Mouse (Mus musculus) stomach, embryonic 14.5 days (tissue): Measurements from ENCODE around the gene Tfpi2. TPM values are rescaled to one million over a fixed set of nuclear protein-coding genes. Genes with fewer than 3 reads are reported as not detected.
A peak's percentile ranks its signal among the peaks of the same experiment; 100 is the strongest.

ENCODE experiments used
- ATAC-seq: fragments of 200-750 bp; cut with Nextera tagmentation; 2 replicates; pipeline ENCODE4 v1.8.0; 2017; ENCODE audit warnings: low read depth, moderate TSS enrichment; ENCODE audit not compliant: insufficient number of reproducible peaks, insufficient read depth, low FRiP score
- H3K27ac ChIP-seq: fragments of 300-500 bp; sonication (generic); 2 replicates; pipeline ENCODE4 v1.5.1; 2014; ENCODE audit warnings: mild to moderate bottlenecking, low read length, moderate library complexity, mixed read lengths
- H3K27me3 ChIP-seq: fragments of 300-500 bp; sonication (generic); 2 replicates; pipeline ENCODE4 v1.6.1; 2014; ENCODE audit warnings: low read length, control low read depth, mixed read lengths; ENCODE audit not compliant: control insufficient read depth, insufficient read depth
- H3K36me3 ChIP-seq: fragments of 300-500 bp; sonication (generic); 2 replicates; pipeline ENCODE4 v1.6.1; 2014; ENCODE audit warnings: mild to moderate bottlenecking, control low read depth, low read length, moderate library complexity, mixed read lengths; ENCODE audit not compliant: control insufficient read depth, insufficient read depth
- H3K4me1 ChIP-seq: fragments of 300-500 bp; sonication (generic); 2 replicates; pipeline ENCODE4 v1.6.1; 2014; ENCODE audit warnings: low read length, control low read depth, mixed read lengths; ENCODE audit not compliant: control insufficient read depth, insufficient read depth
- H3K4me2 ChIP-seq: fragments of 300-500 bp; sonication (generic); replicated peaks from 2 replicates; pipeline ENCODE4 v1.6.1; 2014; ENCODE audit warnings: low read depth, low read length, control low read depth
- H3K4me3 ChIP-seq: fragments of 300-500 bp; sonication (generic); 2 replicates; pipeline ENCODE4 v1.5.1; 2014; ENCODE audit warnings: low read depth, low read length, control low read depth
- H3K9ac ChIP-seq: fragments of 300-500 bp; sonication (generic); replicated peaks from 2 replicates; pipeline ENCODE4 v1.6.1; 2014; ENCODE audit warnings: low read depth, mild to moderate bottlenecking, control low read depth, low read length, moderate library complexity, mixed read lengths
- H3K9me3 ChIP-seq: fragments of 300-500 bp; sonication (generic); 2 replicates; pipeline ENCODE4 v1.6.1; 2016; ENCODE audit warnings: low read depth, low read length, control low read depth; ENCODE audit not compliant: control insufficient read depth
- WGBS: fragments of 180-500 bp; shearing (Covaris S2); extraction: QIAGEN DNeasy Blood & Tissue Kit; methylation state at CpG from one replicate; pipeline ENCODE4 v1.1.7; 2014; 5-methylcytosine and 5-hydroxymethylcytosine counted together
- polyA plus RNA-seq: library from polyadenylated mRNA; unstranded; fragments of >200 nt; fragmentation: Nextera tagmentation; extraction: Ambion mirVana; gene quantifications from 2 replicates; pipeline ENCODE4 v1.2.1, GENCODE M21; 2014

Gene Tfpi2
- 2.3 TPM in 2 replicates for polyA plus RNA-seq

DNA sequence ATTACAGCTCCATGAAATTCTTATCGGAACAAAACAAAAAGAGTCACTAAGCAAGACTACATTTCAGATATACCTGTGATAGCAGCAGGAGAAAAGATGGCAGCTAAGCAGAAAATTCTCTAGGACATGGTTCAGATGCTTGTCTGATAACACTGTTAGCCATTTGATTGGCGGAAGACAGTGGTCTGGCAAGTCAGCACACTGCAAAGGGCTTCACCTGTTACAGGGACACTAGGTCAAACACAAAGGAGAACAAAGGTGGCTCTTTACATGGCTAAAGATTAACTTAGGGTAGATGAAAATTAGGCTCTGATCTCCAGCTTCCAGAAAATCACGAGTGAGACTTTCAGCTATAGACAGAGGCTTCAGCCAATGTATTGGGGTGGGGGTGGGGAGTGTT lies at the start of gene Tfpi2:
TSS of gene Tfpi2 (minus strand) at position 170 of the 400 bp plus-strand sequence.
- ATAC-seq: no peak
- WGBS: 62% methylated on average over 3 of the region's 3 CpGs

DNA sequence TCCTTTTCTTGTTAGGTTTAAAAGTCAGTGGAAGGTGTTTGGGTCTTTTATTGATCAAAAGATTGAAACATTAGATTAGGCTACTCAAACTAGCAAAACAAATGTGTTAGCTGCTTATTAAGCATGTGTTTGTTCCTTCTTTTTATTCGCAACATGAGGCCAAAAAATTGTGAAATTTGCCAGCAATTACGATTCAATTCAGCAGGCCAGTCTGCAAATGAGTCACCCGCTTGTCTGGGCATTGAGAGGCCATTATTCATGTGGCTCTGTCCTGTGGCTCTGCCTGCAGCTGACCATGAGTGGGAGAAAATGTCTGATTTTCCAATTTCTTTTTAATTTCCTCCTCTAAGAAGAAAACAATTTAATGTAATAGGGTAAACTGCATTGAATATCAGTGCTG lies 42.2 kb upstream of the Tfpi2 start:
- Histone ChIP-seq H3K36me3 (no peaks in the 10 kb centered on the region), H3K4me2 (no peak overlapping the region), H3K4me3 (no peak overlapping the region), H3K4me1 (no peaks in the 10 kb centered on the region), H3K27ac (no peak overlapping the region), H3K9me3 (no peaks in the 10 kb centered on the region), H3K27me3 (no peaks in the 10 kb centered on the region), H3K9ac (no peak overlapping the region)
- no peak for ATAC-seq
- WGBS: 67% methylated on average over 3 of the region's 3 CpGs

More for the DNA sequence above, at the start of gene Tfpi2:
- no peak within 1 kb of the TSS for H3K27ac ChIP-seq
- H3K9ac ChIP-seq: no peak within 1 kb of the TSS
- H3K9me3 ChIP-seq: no peaks in the 10 kb centered on the region
- H3K4me3 ChIP-seq: no peak within 1 kb of the TSS
- no peaks in the 10 kb centered on the region for H3K36me3 ChIP-seq
- no peaks in the 10 kb centered on the region for H3K4me1 ChIP-seq
- no peaks in the 10 kb centered on the region for H3K27me3 ChIP-seq
- no peak within 1 kb of the TSS for H3K4me2 ChIP-seq

DNA sequence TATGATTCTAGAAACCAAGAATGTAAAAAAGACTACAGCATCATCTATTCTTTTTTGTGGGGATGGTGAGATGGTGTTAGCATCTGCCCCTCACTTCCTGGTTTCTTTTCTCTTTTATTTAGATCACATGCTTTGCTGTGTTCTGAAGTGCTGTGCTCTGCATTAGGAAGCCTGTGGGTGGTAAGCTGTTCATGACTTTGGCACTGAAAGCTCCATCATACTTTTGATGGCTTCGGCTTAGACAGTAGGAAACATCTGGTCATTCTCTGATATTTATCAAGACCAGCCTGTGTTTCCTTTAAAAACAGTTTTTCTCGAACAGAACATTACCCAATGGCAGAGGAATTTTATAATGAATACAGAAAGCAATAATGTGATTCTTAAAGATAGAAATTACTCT lies 37.6 kb upstream of the Tfpi2 start:
- Histone ChIP-seq H3K27me3 (no peaks in the 10 kb centered on the region), H3K36me3 (no peaks in the 10 kb centered on the region), H3K9ac (no peak overlapping the region), H3K4me1 (no peaks in the 10 kb centered on the region), H3K4me2 (no peak overlapping the region), H3K27ac (no peak overlapping the region), H3K4me3 (no peak overlapping the region), H3K9me3 (no peaks in the 10 kb centered on the region)
- WGBS: 43% methylated on average over 2 of the region's 2 CpGs
- ATAC-seq: no peak

DNA sequence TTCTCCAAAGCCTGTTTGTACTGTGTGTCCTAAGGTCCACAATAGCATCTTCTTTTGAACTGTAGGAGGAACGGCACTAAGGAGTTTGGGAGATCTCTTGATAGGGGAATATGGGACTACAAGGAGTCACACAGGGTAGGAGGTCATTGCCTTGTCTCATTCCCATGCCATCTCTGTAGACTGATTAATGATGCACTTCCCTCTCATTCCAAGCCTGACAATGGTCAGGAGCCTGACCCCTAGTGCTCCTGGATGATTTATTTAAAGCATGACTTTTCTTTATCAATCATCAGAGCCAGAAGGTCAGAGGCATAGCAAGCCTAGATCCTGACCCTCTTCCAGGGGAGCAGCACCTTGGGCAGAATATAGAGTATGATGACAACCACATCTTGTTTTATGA lies 33.9 kb upstream of the Tfpi2 start:
- Histone ChIP-seq H3K27ac (no peak overlapping the region), H3K9me3 (no peaks in the 10 kb centered on the region), H3K27me3 (no peaks in the 10 kb centered on the region), H3K4me3 (no peak overlapping the region), H3K9ac (no peak overlapping the region), H3K36me3 (no peaks in the 10 kb centered on the region), H3K4me2 (no peak overlapping the region), H3K4me1 (no peaks in the 10 kb centered on the region)
- WGBS: 31% methylated on average over 1 of the region's 1 CpGs
- no peak for ATAC-seq

DNA sequence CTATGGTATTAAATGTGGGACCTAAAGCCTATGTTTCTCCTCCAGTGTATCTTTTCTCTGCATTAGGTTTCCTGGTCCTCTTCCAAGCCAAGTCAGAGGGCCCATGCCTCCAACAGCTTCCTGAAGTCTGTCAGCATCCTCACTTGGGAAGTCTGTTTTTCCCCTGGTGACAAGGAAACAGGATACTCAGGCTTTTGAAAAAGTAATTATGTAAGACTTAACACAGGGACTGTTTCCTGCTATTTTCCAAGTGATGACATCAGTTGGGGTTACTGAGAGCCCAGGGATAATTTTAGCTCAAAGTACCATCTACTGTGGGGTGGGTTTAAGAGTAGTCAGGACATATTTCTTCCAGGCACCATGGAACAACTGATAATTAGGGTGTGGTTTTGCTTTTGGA lies 20.8 kb upstream of the Tfpi2 start:
- H3K27ac ChIP-seq: no peak overlapping the region
- no peaks in the 10 kb centered on the region for H3K4me1 ChIP-seq
- no peaks in the 10 kb centered on the region for H3K36me3 ChIP-seq
- no peak overlapping the region for H3K4me3 ChIP-seq
- no peak for ATAC-seq
- no peak overlapping the region for H3K4me2 ChIP-seq
- H3K9ac ChIP-seq: no peak overlapping the region
- H3K27me3 ChIP-seq: no peaks in the 10 kb centered on the region
- no peaks in the 10 kb centered on the region for H3K9me3 ChIP-seq

DNA sequence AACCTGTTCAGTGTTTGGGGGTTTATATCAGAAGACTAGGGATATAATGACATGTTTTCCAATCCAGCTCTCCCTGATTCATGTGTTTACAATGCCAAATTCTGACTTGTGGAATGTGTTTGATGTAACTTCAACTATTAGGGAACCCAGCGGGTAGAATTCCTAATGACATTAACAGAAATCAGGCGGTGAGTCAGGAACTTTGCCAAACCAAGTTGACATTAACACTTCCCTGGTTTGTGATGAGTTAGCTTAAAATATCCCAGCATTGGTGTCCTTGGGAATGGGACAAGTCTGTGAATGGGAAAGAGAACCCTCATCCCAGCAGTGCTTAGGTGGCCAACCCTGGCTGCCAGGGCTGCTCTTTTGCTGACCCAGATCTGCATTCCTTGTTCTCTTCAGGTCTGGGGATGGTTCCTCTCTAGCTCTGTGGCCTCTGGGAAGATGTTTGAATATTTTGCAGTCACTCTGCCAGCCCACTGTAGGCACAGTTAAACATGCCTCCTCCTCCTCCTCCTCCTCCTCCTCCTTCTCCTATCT lies 19.9 kb upstream of the Tfpi2 start:
- Histone ChIP-seq H3K36me3 (no peaks in the 10 kb centered on the region), H3K4me1 (no peaks in the 10 kb centered on the region), H3K4me3 (no peak overlapping the region), H3K27ac (no peak overlapping the region; the same call in 1 of the 2 replicates), H3K9me3 (no peaks in the 10 kb centered on the region), H3K4me2 (no peak overlapping the region), H3K9ac (no peak overlapping the region), H3K27me3 (no peaks in the 10 kb centered on the region)
- 52% methylated on average over 2 of the region's 2 CpGs for WGBS
- ATAC-seq: no peak

DNA sequence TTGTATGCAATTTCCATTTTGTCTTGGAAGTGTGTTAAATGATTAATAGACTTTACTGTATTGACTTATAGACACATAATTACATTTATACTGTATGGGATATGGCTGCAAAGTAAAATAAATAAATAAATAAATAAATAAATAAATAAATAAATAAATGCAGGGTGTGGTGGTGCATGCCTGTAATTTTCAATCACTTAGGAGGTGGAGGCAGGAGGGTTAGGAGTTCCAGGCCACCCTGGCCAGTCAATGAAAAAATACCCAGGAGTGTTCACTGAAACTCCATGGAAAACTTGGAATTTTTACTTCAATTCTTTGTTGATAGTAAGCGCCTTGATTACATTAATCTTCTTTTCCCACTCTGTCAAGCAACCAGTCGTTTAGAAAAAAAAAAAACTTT lies 16.1 kb upstream of the Tfpi2 start:
- ATAC-seq: peak; percentile 9; the same call in 1 of the 2 replicates
- H3K4me2 ChIP-seq: peak overlapping the region; percentile 71
- H3K9ac ChIP-seq: no peak overlapping the region
- WGBS: 45% methylated on average over 2 of the region's 2 CpGs
- no peaks in the 10 kb centered on the region for H3K27me3 ChIP-seq
- H3K4me1 ChIP-seq: peaks cover 5% of the 10 kb centered on the region
- H3K4me3 ChIP-seq: peak overlapping the region; percentile 48
- H3K27ac ChIP-seq: no peak overlapping the region
- no peaks in the 10 kb centered on the region for H3K36me3 ChIP-seq
- H3K9me3 ChIP-seq: no peaks in the 10 kb centered on the region

DNA sequence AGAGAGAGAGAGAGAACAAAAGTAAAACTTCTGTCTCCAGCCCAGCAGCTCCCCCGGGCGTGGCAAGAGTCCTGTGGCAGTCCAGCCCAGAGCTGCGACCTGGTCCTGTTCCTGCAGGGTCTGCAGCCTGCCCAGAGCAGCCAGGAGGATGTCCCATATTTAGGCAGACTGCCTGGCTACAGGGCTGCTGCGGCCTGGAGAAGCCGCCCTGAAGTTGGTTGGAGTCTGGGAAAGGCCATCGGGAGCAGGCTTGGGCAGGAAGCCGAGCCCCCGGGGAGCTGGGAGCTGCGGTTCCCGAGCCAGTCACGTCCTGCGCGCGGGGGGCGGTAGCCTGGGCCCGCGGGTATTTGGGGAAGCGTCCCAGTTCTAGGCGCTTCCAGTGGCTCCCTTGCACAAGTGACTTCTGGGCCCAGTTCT lies 15.2 kb upstream of the Tfpi2 start, which contains the start of gene Gng11:
TSS of gene Gng11 (plus strand) at position 15 of the 417 bp plus-strand sequence.
- Histone ChIP-seq H3K4me2 (peak within 1 kb of the TSS; percentile 71), H3K4me3 (peak within 1 kb of the TSS; percentile 48), H3K27ac (peak within 1 kb of the TSS; percentile 84), H3K9ac (peak within 1 kb of the TSS; percentile 68), H3K36me3 (no peaks in the 10 kb centered on the region), H3K9me3 (no peaks in the 10 kb centered on the region), H3K27me3 (no peaks in the 10 kb centered on the region), H3K4me1 (peaks cover 5% of the 10 kb centered on the region)
- WGBS: 2% methylated on average over 19 of the region's 19 CpGs
- peak; percentile 77 for ATAC-seq

DNA sequence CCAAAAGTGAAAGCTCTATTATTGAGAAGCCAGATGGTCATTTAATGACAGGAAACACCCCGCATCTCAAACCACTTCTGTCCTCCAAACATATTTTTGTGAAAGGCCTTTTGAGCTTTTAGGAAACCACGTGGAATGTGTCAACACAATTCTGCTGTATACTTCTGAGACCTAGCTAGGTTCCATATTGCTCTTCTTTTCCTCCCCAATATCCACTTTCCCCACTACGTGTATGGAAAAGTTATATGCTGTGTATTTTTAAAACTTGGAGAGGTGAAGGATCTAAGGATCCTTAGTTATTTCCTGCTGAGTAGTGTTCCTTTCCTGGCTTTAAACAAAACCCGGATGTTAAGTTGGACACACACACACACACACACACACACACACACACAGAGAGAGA lies 14.7 kb upstream of the Tfpi2 start:
- Histone ChIP-seq H3K27ac (peak overlapping the region; percentile 84; the same call in 1 of the 2 replicates), H3K4me2 (peak overlapping the region; percentile 71), H3K4me1 (peaks cover 5% of the 10 kb centered on the region), H3K9me3 (no peaks in the 10 kb centered on the region), H3K27me3 (no peaks in the 10 kb centered on the region), H3K4me3 (peak overlapping the region; percentile 48; the same call in 1 of the 2 replicates), H3K9ac (no peak overlapping the region; the same call in 1 of the 2 replicates), H3K36me3 (no peaks in the 10 kb centered on the region)
- 32% methylated on average over 4 of the region's 4 CpGs for WGBS
- ATAC-seq: no peak
